Mouse (Mus musculus) kidney, postnatal 14 days (tissue): Measurements from ENCODE around the gene Hist2h3c1.
"Not testable (repeated sequence)": the region's sequence is repeated elsewhere in the genome, so short reads cannot be mapped to it uniquely, and the experiment has no call there.

Experiments
- DNase-seq: peaks from one replicate; pipeline ENCODE4 v3.0.0; 2022; ENCODE audit warnings: mixed read lengths

Gene Hist2h3c1

GRCm38 (mm10) chr3:96261623-96262022 is 15.1 kb downstream of the Hist2h3c1 start:
- DNase-seq, result no peak

GRCm38 (mm10) chr3:96262216-96262875 is 15.9 kb downstream of the Hist2h3c1 start:
- peak; percentile 86 for DNase-seq

DNA sequence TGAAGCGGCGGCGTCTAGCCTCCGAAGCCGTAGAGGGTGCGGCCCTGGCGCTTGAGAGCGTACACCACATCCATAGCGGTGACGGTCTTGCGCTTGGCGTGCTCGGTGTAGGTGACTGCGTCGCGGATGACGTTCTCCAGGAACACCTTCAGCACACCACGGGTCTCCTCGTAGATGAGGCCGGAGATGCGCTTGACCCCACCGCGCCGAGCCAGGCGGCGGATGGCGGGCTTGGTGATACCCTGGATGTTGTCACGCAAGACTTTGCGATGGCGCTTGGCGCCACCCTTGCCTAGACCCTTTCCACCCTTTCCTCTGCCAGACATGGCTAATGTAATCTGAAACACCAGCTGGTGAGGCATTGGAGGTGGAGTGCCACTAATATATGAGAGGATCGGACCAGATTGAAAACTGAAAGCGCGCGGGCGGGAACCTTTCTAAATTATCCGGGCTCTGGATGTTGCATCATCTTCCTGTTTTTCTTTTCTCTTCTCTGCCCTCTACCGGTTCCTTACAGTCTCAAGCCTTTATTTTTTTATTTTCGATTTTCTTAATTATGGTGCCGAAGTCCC is 16.6 kb downstream of the Hist2h3c1 start, which contains the start of gene Hist2h4:
Gene Hist2h4, minus strand, starts transcription at position 333 of the 572 bp plus-strand sequence.
- peak; percentile 96 for DNase-seq

- DNase-seq, result peak; percentile 65
Observed at GRCm38 (mm10) chr3:96263558-96264403, 17.3 kb downstream of the Hist2h3c1 start.

- DNase-seq, result no peak
Observed at GRCm38 (mm10) chr3:96264404-96264949, 18.0 kb downstream of the Hist2h3c1 start.

DNA sequence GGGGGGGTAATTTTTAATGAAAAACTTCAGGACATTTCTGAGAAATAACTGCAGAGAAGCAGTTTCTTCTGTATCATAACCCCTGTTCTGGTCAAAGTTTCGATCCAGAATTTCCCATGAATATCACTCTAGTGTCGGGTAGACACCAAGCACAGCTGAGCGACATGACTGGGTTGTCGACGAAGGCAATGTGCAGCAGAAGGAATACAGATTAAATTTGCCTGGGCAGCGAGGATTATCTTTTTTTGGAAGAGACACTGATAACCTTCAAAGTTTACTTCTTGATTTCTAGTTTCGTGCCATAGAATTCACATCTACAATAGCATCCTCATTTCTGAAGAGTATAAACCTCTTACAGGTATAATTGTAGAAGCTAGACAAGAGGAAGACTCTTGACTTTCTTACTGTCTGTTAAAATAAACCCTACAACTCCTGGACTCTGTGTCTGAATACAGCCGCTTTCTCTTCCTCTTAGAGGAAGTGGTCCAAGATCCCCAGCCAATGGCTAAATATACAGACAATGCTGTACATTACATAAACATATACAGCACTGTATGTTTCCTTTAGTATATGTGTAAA is 19.7 kb downstream of the Hist2h3c1 start:
- no peak for DNase-seq

- no peak for DNase-seq
Observed at GRCm38 (mm10) chr3:96267541-96267940, 21.1 kb downstream of the Hist2h3c1 start.

DNA sequence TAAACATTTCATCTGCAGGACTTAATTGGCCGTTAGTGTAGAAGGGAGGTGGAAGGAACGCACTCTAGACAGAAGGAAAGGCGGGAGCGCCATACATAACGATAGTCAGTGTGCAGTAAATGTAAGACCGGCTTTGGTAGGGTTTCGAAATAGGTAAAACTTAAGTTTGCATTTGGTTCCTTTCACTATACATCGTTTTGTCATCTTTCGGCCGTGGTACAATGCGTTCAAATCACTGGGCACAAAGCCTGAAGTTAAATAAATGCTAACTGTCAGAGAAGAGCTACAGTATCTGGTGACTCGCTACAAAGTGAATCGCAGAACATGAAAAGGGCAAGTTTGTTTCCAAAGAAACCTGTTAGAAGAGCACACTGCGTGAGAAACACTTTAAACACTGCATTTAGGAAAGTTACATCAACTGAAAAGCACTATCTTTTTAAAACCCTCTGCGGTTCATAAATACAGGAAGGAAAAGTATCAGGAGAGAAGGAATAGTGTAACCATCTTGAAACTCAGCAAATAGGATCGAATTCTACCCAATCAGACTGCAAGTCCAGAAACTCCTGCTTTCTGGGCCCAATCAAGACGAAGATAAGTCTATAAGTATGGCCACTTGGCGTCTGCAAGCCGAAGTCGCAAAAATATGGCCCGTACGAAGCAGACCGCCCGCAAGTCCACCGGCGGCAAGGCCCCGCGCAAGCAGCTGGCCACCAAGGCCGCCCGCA is 21.7 kb downstream of the Hist2h3c1 start, which contains the start of gene Hist2h3b:
Gene Hist2h3b, plus strand, starts transcription at position 604 of the 725 bp plus-strand sequence.
- peak; percentile 90 for DNase-seq

DNA sequence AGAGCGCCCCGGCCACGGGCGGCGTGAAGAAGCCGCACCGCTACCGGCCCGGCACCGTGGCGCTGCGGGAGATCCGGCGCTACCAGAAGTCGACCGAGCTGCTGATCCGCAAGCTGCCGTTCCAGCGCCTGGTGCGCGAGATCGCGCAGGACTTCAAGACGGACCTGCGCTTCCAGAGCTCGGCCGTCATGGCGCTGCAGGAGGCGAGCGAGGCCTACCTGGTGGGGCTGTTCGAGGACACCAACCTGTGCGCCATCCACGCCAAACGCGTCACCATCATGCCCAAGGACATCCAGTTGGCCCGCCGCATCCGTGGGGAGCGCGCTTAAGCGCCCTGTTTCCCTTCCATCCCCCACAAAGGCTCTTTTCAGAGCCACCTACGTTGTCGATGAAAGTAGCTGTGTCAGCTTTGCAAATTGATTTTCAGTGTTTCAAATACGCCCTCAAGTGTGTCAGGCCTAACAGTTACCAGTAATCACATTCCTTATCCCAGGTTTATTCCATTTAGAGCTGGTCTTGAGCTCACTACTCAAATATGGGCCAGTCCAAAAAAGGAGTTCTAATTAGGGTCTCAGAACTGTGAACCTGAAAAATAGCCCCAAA is 22.4 kb downstream of the Hist2h3c1 start:
- peak; percentile 22 for DNase-seq

DNA sequence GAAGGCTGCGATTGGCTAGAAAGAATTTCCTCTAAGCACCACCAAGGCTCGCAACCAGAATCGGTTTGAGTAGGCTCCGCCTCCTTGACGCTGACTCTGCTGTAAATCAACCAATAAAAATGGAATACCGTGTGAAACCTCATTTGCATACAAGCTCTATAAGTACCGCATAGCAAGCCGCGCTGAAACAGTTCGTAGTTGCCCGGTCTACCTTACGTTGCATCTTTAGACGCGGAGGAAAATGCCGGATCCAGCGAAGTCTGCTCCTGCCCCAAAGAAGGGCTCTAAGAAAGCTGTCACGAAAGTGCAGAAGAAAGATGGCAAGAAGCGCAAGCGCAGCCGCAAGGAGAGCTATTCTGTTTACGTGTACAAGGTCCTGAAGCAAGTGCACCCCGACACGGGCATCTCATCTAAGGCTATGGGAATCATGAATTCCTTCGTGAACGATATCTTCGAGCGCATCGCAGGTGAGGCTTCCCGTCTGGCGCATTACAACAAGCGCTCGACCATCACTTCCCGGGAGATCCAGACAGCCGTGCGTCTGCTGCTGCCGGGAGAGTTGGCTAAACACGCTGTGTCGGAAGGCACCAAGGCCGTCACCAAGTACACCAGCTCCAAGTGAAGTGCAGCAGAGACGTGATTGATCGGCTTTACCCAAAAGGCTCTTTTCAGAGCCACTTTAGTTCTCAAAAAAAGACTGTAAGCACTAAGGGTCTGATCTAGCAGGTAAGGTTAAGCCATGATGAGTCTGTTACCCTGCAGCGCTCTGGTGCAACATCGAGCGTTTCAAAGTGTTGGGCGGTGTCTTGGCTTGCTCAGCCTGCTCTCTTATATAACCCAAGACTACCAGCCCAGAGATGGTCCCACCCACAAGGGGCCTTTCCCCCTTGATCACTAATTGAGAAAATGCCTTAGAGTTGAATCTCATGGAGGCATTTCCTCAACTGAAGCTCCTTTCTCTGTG is 23.3 kb downstream of the Hist2h3c1 start, which contains the start of gene Hist2h2bb:
Gene Hist2h2bb, plus strand, starts transcription at position 242 of the 964 bp plus-strand sequence.
- peak; percentile 96 for DNase-seq

GRCm38 (mm10) chr3:96273591-96274465 is 27.3 kb downstream of the Hist2h3c1 start:
- DNase-seq, result no peak

GRCm38 (mm10) chr3:96277428-96277799 is 30.9 kb downstream of the Hist2h3c1 start:
- DNase-seq, result peak; percentile 15

DNA sequence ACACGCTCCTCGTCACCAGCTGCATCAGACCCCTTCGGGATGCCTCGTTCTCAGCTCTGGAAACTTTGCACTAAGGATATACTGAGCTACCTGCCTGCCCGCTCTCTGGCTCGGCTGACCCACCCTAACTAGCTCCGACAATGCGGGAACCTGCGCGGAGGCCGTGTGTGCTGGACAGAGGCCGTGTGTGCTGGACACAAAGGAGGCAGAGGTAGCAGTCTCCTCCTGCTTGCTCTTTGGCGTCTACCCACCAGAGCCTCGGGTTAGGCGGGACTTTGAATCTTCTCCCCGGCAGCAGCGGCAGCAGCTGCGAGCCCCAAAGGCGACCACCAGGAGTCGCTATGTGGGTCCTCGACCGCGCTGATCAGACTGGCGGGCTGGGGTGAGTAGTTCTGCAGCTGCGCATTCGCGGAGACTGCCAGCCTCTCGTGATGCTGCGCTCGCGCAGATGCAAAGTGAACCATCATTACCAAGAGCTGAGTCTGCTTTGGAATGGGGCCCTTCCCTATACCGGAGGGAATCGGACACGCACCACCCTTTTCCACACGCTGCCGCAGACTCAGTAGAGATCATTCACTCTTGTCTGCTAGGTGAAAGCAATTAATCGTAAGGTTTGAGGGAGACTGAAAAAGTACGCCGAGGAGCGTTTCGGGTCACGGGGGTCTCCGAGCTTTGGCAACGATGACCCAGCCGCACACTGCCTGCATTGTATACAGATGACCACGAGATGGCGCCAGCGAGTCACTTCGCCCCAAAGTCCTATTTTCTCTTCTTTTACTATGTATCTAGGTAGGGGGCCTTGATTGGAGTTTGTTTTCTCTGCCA is 31.5 kb downstream of the Hist2h3c1 start:
- DNase-seq, result peak; percentile 92

DNA sequence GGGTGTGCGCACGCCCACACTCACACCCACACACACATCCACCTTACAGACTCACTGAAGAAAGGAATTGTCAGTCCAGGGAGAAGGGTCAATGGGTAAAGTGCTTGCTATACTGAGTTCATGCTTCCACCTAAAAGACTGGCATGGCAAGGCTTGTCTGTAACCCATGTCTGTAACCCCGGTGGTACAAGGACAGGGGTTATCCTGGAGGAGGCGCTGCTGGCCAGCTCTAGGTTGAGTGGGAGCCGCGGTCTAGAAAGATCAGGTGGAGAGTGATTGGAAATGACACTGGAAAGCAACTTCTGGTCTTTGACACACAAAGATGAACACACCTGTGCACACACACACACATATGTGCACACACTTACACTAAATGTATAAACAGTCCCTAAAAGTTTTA is 34.2 kb downstream of the Hist2h3c1 start:
- DNase-seq, result no peak

DNA sequence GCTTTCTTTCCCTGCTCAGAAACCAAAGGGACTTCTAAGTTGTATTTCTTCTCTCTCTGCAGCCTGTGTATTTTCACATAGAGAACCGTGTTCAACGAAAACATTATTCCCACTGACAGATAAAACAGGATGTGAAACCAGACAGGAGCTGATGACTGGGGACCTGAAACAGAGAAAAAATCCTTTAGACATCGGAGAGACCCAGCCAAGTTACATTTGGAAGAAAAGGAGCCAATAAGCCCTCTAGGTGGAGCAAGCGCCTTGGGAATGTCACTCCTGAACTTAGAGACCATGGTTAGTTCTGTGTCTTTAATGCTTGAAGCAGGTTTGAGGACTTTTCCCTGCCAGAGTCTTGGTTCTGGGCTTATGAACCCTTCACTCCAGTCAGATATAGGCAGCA is 38.0 kb downstream of the Hist2h3c1 start:
- peak; percentile 33 for DNase-seq

DNA sequence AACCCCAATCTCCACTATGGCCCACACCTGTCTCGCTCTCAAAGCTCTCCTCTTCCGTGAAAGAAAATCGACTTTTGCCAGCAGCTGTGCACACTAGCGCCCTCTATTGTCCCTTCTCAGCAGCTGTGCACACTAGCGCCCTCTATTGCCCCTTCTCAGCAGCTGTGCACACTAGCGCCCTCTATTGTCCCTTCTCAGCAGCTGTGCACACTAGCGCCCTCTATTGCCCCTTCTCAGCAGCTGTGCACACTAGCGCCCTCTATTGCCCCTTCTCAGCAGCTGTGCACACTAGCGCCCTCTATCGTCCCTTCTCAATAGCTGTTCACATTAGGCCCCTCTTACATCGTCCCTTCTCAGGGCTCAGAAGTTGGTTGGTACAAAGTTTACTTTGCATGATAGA is 40.8 kb downstream of the Hist2h3c1 start:
- DNase-seq, result not testable (repeated sequence)

- DNase-seq, result no peak
Observed at GRCm38 (mm10) chr3:96289201-96289600, 42.7 kb downstream of the Hist2h3c1 start.

GRCm38 (mm10) chr3:96290727-96291126 is 44.2 kb downstream of the Hist2h3c1 start:
- not testable (repeated sequence) for DNase-seq
